20 mouse cellular contexts compared by ENCODE assay signal in the genomic region with DNA sequence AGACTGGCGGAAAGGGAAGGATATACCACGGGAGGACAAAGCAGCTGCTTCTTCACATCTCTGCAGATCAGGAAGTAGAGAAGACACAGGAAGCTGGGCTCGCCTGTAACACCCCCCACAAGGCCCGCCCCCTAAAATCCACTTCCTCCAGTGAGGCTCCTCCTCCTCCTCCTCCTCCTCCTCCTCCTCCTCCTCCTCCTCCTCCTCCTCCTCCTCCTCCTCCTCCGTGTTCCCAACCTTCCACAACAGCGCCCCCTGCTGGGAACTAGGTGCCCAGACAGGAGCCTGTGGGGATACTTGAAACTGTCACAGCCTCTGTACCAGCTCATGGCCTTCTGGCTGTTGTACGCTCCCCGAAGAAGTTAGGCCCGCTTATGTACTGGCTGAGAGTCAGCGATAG.
DNase-seq lines count a peak whose midpoint lies in the region; ATAC-seq and TF ChIP-seq lines count a peak whose summit lies in the region.
"Had no signal": no experiment of that assay in that cellular context is flagged by ENCODE, and none has a peak within 500 bp of the region (broad histone marks: within the 10 kb centered on the region; RNA-seq: fewer than 3 reads in every experiment).

No protein-coding gene starts in this region.

- H3K27me3 ChIP-seq in intestine, postnatal 0 days (replicated peaks; ENCODE audit: control insufficient read depth, insufficient read depth, low read length): 0 out of 2 replicates have a peak, but pooled peaks cover 5% of the 10 kb centered on the region
- H3K27me3 ChIP-seq in intestine, embryonic 15.5 days (replicated peaks): no peaks in the 10 kb centered on the region
- no peaks in the 10 kb centered on the region for H3K27me3 ChIP-seq in thymus, adult 2 months (ENCODE audit: control insufficient read depth, insufficient read depth, low read length)
- H3K27me3 ChIP-seq: embryonic facial prominence, embryonic 12.5 days had no signal

- H3K27ac ChIP-seq in intestine, postnatal 0 days (ENCODE audit: low read depth, low read length): no peak overlapping the region
- no peak overlapping the region for H3K27ac ChIP-seq in intestine, embryonic 15.5 days
- H3K27ac ChIP-seq in thymus, adult 2 months (ENCODE audit: control insufficient read depth, insufficient read depth, low read length): no peak overlapping the region
- H3K27ac ChIP-seq: embryonic facial prominence, embryonic 12.5 days; limb, embryonic 10.5 days; liver, embryonic 13.5 days; midbrain, embryonic 10.5 days had no signal

- ATAC-seq in CD4-positive, CD25-positive, alpha-beta regulatory T cell, adult 4 months: no peak
- no peak for ATAC-seq in intestine, postnatal 0 days
- ATAC-seq in intestine, embryonic 15.5 days: no peak

- H3K4me3 ChIP-seq in intestine, postnatal 0 days (ENCODE audit: low read depth, low read length): no peak overlapping the region
- no peak overlapping the region for H3K4me3 ChIP-seq in intestine, embryonic 15.5 days (replicated peaks)
- no peak overlapping the region for H3K4me3 ChIP-seq in thymus, adult 2 months (ENCODE audit: control insufficient read depth, insufficient read depth, low read length)
- H3K4me3 ChIP-seq: embryonic facial prominence, embryonic 12.5 days; heart, embryonic 12.5 days; limb, embryonic 10.5 days; liver, embryonic 13.5 days; midbrain, embryonic 10.5 days had no signal

- H3K9me3 ChIP-seq in intestine, postnatal 0 days (ENCODE audit: control insufficient read depth): no peaks in the 10 kb centered on the region
- H3K9me3 ChIP-seq in intestine, embryonic 15.5 days: no peaks in the 10 kb centered on the region
- H3K9me3 ChIP-seq: embryonic facial prominence, embryonic 12.5 days; heart, embryonic 12.5 days; limb, embryonic 10.5 days; liver, embryonic 13.5 days; midbrain, embryonic 10.5 days had no signal

- H3K4me2 ChIP-seq in intestine, postnatal 0 days (replicated peaks; ENCODE audit: low read depth): no peak overlapping the region
- H3K4me2 ChIP-seq in intestine, embryonic 15.5 days (replicated peaks): no peak overlapping the region
- H3K4me2 ChIP-seq: embryonic facial prominence, embryonic 12.5 days; heart, embryonic 12.5 days; liver, embryonic 13.5 days had no signal

- WGBS in intestine, postnatal 0 days: 78% methylated on average over 9 of the region's 10 CpGs
- 78% methylated on average over 10 of the region's 10 CpGs for WGBS in intestine, embryonic 15.5 days
- 80% methylated on average over 8 of the region's 10 CpGs for WGBS in thymus, adult 2 months

- peak; percentile 24; the same call in 1 of the 2 replicates for TF ChIP-seq CTCF in intestine, postnatal 0 days (IDR thresholded peaks at IDR 0.05; ENCODE audit: low read depth)
- TF ChIP-seq CTCF in thymus, adult 2 months (IDR thresholded peaks at IDR 0.05; ENCODE audit: borderline replicate concordance, control insufficient read depth, extremely low read depth, insufficient read depth, low read length, poor library complexity): no peak

- H3K4me1 ChIP-seq in intestine, postnatal 0 days (replicated peaks; ENCODE audit: control insufficient read depth, insufficient read depth, low read length): no peaks in the 10 kb centered on the region
- H3K4me1 ChIP-seq in intestine, embryonic 15.5 days (replicated peaks): no peaks in the 10 kb centered on the region
- H3K4me1 ChIP-seq in thymus, adult 2 months (replicated peaks; ENCODE audit: control insufficient read depth, insufficient read depth, low read length): no peaks in the 10 kb centered on the region
- H3K4me1 ChIP-seq: embryonic facial prominence, embryonic 12.5 days; liver, embryonic 13.5 days had no signal

- no peak for TF ChIP-seq POLR2A in thymus, adult 2 months (IDR thresholded peaks at IDR 0.05; ENCODE audit: control insufficient read depth, extremely low read depth, insufficient read depth, low read length, poor library complexity)

- H3K36me3 ChIP-seq in intestine, postnatal 0 days (ENCODE audit: control insufficient read depth, insufficient read depth): no peaks in the 10 kb centered on the region
- no peaks in the 10 kb centered on the region for H3K36me3 ChIP-seq in intestine, embryonic 15.5 days
- no peaks in the 10 kb centered on the region for H3K36me3 ChIP-seq in thymus, adult 2 months (ENCODE audit: control insufficient read depth, insufficient read depth, low read length)
- H3K36me3 ChIP-seq: embryonic facial prominence, embryonic 12.5 days; G1E; heart, embryonic 12.5 days; limb, embryonic 10.5 days; liver, embryonic 13.5 days; midbrain, embryonic 10.5 days had no signal

- intact Hi-C loops in left cerebral cortex, postnatal 25 days (cut with DNase I): no loop called here

- peak; percentile 10 for DNase-seq in CD4-positive, CD25-positive, alpha-beta regulatory T cell, adult 2 months (ENCODE audit: low read depth, low spot score)
- peak; percentile 8 for DNase-seq in thymus, postnatal 14 days
- no peak for DNase-seq in thymus, adult 2 months
- no peak for DNase-seq in left cerebral cortex, postnatal 25 days (ENCODE audit: low spot score in 2 of 2)
- no peak for DNase-seq in lung, adult 18-20 months
- DNase-seq: cerebellum, adult 11 months; kidney, postnatal 4 days; layer of hippocampus, postnatal 36 days; liver, embryonic 13.5 days; lung, postnatal 14 days; spleen, adult 18-20 months; thymus, adult 18-20 months had no signal

- H3K9ac ChIP-seq in intestine, postnatal 0 days (ENCODE audit: low read depth, low read length): no peak overlapping the region
- H3K9ac ChIP-seq in intestine, embryonic 15.5 days: no peak overlapping the region
- H3K9ac ChIP-seq: embryonic facial prominence, embryonic 12.5 days; heart, embryonic 12.5 days; liver, embryonic 13.5 days had no signal

Comparison
In these comparisons a context has a peak if more than half of its experiments do, and no peak if none do; other contexts are left out.
1. DNase-seq: peak in CD4-positive, CD25-positive, alpha-beta regulatory T cell, adult 2 months (single experiment) and thymus, postnatal 14 days (single experiment); none in thymus, adult 2 months (single experiment), left cerebral cortex, postnatal 25 days (0 of 2) and lung, adult 18-20 months (0 of 2).